Mouse (Mus musculus): Measurements from ENCODE around the gene Adamts15.
A peak's percentile ranks its signal among the peaks of the same experiment; 100 is the strongest.

Adamts15 gene

DNA sequence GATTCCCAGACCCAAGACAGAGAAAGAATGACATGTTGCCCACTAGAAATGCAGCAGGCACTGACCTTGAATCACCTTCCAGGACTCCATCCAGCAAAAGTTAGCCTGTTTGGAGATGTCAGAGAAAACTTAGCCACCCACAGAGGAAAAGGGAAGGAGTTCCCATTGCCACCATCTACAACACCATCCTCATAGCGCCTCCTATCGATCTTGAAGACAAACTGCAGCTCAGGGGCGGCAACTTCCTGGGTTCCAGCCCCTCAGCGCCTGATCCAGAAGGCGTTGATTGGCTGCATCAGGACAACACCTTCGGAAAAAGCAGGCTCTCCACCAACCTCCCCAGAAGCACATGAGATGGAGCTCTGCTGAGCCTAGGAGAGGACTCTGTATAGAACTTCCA is 1.5 kb downstream of the Adamts15 start:
- peak in 1 of 2 experiments; percentile 69 for DNase-seq

DNA sequence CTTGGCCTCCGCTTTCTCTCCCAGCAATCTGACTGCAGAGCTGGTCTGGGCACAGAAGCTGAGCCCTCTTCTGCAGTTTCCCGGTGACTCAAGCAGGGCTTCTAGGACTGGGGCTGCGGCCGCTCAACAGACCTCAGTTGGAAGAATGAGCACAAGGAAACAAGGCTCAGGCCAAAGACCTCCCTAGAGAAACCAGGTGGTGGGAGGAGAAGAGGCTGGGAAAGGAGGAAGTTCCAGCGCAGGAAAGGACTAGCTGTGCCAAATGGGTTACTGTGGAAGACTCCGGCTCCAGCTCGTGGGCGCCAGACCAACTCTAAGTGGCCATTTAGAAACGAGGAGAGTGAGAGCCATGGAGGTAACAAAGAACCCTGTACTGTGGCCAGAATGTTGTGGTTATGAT is 2.6 kb downstream of the Adamts15 start:
- no peak for DNase-seq

- peak in 1 of 2 experiments; percentile 67 for DNase-seq
Measured at GRCm38 (mm10) chr9:30918466-30919356, 3.5 kb downstream of the Adamts15 start.

DNA sequence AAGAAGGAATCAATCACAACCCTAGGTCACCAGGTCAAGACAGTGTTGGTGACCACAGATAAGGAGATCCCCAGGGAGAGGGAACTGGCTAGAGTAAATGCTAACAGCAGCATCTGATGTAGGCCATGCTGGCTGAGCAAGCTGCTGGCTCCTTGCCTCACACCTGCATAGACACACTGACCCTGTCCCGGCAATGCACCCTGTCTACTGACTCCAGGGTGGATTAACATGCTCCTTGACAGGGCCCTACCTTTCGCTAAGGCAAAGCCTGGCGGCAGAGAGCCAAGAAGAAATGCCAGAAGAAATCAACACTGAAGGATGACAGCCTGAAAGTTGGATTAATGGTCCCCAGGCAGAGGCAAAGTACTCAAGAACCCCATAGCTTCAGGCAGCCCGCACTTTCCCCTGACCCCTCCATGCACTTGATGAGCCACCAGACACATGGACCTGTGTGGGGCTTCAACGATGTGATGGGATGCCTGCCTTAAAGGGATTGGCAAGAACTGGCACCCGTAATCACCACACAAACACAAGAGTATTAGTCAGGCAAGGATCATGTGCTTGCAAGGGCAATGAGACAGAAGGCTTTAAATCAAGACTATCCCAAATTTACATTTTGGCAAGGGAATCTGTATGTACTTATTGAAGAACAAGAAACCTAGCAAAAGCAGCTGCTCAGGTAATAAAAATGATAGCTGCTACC is 5.8 kb downstream of the Adamts15 start:
- peak in 1 of 2 experiments; percentile 40 for DNase-seq

DNA sequence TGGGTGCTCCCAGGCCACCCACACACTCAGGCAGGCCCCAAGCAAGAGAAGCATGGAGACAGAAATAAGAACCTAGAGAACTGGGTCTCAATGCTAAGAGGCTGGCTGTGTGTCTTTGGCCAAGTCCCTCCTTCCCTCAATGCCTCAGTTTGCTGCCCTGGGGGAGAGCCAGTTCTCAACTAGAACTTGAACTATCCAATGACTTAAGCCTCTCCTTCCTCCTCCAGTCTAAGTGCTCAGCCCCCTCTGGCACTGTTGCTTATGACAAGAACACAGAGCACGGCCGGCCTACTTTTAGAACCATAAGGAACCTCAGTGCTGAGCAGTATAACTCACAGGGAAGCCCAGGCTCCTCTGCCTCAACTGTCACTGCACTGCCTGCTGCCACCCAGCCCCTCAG is 8.0 kb downstream of the Adamts15 start:
- no peak for DNase-seq

GRCm38 (mm10) chr9:30913429-30913828 is 8.8 kb downstream of the Adamts15 start:
- DNase-seq, result peak in 1 of 2 experiments; percentile 78

DNA sequence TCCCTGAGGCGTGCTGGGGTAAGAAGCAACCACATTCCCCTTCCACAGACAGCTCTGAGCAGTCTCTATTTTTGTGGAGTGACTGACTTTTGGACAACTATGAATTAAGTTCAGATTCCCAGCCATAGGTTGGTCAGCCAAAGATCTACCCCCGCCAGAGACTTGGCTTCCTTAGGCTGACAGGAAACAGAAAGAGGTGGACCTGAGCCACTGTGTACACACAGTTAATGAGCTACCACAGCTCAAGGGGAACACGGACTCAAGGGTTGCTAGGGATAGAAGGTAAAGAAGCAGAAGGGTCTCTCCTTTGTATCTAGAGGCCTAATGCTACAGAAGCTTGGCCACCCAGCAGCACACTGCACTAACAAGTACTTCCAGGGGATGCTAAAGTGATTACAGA is 10.1 kb downstream of the Adamts15 start:
- DNase-seq, result no peak

GRCm38 (mm10) chr9:30910491-30910890 is 11.8 kb downstream of the Adamts15 start:
- DNase-seq, result no peak

DNA sequence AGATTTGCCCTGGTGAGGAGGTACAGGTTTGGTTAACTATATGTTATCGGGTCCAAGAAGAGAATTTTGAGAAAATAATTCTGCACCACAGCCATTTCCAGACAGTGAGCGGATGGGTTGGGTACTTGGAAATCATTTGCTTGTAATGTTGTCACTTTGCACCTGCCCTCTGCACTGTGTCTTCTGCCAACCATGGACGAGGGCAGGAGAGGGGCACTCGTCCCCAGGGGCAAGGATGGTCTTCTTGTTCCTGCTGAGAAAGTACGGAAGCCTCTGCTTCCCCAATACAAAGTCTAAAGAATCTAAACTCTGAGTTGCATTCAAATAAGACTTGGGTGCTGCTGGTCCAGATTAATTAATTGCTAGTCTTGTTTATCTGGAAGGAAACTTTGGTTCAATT is 13.3 kb downstream of the Adamts15 start:
- DNase-seq, result peak in 1 of 2 experiments; percentile 50

DNA sequence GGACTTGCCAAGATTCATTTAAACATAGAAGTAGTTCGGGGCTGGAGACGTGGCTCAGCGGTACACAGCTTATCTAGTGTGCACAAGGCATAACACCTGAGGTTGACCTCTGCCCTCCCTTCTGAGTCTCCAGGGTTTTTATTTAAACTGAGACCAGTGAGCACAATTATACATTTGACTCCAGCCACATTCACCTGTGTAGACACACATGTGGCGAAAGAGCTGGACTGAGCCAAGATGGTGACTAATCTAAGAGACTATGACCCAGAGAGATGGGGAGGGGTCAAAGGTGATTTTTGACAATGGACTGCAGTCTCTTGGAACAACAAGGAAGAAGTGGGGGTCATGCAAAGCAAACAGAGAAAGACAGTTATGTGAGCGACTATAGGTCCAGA is 14.0 kb downstream of the Adamts15 start:
- DNase-seq, result no peak

DNA sequence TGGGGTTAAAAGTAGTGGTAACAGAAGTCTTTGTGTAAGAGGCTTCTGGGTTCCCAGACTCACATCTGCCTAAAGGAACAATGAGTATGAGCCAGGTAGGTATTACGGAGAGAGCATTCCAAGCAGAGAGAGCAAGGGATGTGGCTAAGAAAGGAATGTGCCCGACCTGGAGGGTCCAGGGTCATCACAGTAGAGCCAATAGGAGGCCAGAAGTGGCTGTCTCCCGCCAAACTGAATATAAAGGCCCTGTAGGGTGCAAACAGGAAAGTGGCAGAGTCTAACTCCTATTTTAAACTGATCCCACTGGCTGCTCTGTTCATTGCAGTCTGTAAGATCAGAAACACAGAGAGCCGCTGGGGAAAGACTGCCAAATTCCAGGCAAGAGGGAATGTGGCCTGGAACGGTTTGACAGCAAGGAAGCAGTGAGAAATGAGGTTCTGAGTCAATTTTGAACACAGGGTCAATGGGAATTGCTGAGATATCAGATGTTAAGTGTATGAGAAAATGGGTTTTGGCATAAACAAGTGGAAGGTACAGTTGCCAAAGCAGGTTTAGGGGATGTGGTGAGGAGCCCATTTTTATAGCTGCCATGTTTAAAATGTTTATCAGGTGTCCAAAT is 14.5 kb downstream of the Adamts15 start:
- DNase-seq, result no peak

DNA sequence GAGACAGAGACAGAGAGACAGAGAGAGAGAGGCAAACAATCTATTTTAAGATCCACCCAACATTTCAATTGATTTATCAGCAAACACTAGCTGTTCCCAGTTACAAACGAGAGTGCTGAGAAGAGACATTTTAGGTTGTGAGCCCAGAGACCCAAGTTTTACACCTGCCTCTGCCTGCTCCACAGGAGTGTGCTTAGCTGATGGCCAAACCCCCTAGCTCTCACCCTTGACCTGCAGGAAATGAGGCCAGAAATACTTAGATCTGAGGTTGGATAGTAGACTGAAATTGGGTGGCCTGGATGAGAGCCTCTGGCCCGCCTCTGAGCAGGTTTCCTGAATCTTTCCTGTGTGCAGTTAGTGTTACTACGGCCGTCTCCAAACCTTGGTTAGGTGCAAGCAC is 15.8 kb downstream of the Adamts15 start:
- no peak for DNase-seq

- peak in 1 of 2 experiments; percentile 47 for DNase-seq
Measured at GRCm38 (mm10) chr9:30905861-30906260, 16.4 kb downstream of the Adamts15 start.

GRCm38 (mm10) chr9:30903266-30903665 is 19.0 kb downstream of the Adamts15 start:
- no peak for DNase-seq

GRCm38 (mm10) chr9:30902641-30903040 is 19.6 kb downstream of the Adamts15 start:
- no peak for DNase-seq

GRCm38 (mm10) chr9:30902152-30902551 is 20.1 kb downstream of the Adamts15 start:
- DNase-seq, result no peak

DNA sequence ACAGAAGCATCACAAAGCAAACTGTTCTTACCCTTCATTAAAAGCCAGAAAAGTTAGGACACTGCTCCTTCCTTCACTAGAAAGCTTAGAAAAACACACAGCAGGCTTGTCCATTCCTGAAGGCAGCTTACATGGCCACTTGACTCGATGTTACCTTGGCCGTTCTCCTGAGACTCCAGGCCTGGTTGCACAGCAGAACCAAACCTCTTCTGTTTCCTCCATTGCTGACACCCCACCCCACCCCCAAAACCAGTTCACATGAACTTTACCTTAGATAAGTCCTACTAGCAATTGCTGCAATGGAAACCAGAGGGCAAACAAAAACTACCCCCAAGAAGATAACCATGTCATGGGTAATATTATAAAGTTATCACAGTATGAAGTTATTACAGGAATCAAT is 25.1 kb downstream of the Adamts15 start:
- no peak for DNase-seq

GRCm38 (mm10) chr9:30896752-30897151 is 25.5 kb downstream of the Adamts15 start:
- peak; percentile 93 to 94 for DNase-seq

GRCm38 (mm10) chr9:30895618-30896017 is 26.6 kb downstream of the Adamts15 start:
- DNase-seq, result peak in 1 of 2 experiments; percentile 63

- no peak for DNase-seq
Measured at GRCm38 (mm10) chr9:30886276-30886675, 36.0 kb downstream of the Adamts15 start.

DNA sequence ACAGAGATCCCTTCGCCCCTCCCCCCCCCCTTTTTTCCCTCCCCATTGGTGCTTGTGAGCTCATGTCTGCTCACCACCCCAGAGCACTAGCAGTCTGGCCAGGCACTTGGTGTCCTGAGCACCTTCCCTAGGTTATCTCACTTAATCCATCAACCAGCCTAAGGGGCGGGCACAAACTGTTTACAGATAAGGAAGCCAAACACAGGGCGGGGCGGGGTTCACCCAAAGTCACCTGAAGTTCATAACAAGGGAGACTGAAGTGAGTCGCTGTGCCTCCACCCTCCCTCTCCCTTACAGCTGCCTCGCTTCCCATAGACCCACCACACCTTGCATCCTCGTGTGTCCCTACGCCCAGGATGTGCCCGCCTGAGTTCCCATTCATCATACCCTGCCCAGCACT is 41.7 kb downstream of the Adamts15 start:
- no peak for DNase-seq

GRCm38 (mm10) chr9:30879947-30880273 is 42.3 kb downstream of the Adamts15 start:
- DNase-seq, result no peak

- no peak for DNase-seq
Measured at GRCm38 (mm10) chr9:30879248-30879946, 42.9 kb downstream of the Adamts15 start.

Data from kidney, adult 8-10 months (tissue).